Mouse (Mus musculus) layer of hippocampus, adult 8-10 months (tissue): ENCODE measurements at regions not wholly inside any gene's neighbourhood (a gene's known extent, or its start where the extent isn't known, plus 50 kb on each side); places are given as distances from the start of the nearest gene placed in this dataset.
A peak's percentile ranks its signal among the peaks of the same experiment; 100 is the strongest.

ENCODE experiments used
- DNase-seq, 2 experiments: peaks; one replicate each; pipeline ENCODE4 v3.0.0; 2022; ENCODE audit warnings: low spot score in 2 of 2

- no peak for DNase-seq
These were observed 62.2 kb upstream of the Blcap start for GRCm38 (mm10) chr2:157633286-157633685.

- DNase-seq: peak; percentile 78 to 93
These were observed 64.6 kb upstream of the Blcap start for GRCm38 (mm10) chr2:157635670-157636069.

- DNase-seq: no peak
These were observed 69.8 kb upstream of the Blcap start for GRCm38 (mm10) chr2:157640873-157641272.

- no peak for DNase-seq
These were observed 73.4 kb upstream of the Ctnnbl1 start for GRCm38 (mm10) chr2:157663584-157664375.

- DNase-seq: no peak
These were observed 72.7 kb upstream of the Ctnnbl1 start for GRCm38 (mm10) chr2:157664481-157664880.

- DNase-seq: no peak
These were observed 67.0 kb upstream of the Ctnnbl1 start for GRCm38 (mm10) chr2:157670191-157670590.

GRCm38 (mm10) chr2:157674906-157675305, 62.3 kb upstream of the Ctnnbl1 start:
- no peak for DNase-seq

- no peak for DNase-seq
These were observed 60.6 kb upstream of the Ctnnbl1 start for GRCm38 (mm10) chr2:157676396-157677176.

- DNase-seq: no peak
These were observed 59.9 kb upstream of the Ctnnbl1 start for GRCm38 (mm10) chr2:157677262-157677661.

- DNase-seq: no peak
These were observed 55.3 kb upstream of the Ctnnbl1 start for GRCm38 (mm10) chr2:157681931-157682330.
